Mouse (Mus musculus) frontal cortex, postnatal 10 days (tissue): ENCODE results near the gene Olfr272.
A peak's percentile ranks its signal among the peaks of the same experiment; 100 is the strongest.

Source experiments
- DNase-seq, 2 experiments: peaks; one replicate each; pipeline ENCODE4 v3.0.0; 2022; ENCODE audit warnings: low spot score in 2 of 2, mixed read lengths in 1 of 2

Gene Olfr272

GRCm38 (mm10) chr4:52919078-52919477 lies at the start of gene Olfr272:
Olfr272 (minus strand) TSS chr4:52919178.
- DNase-seq, result no peak

- no peak for DNase-seq
Observed at GRCm38 (mm10) chr4:52964247-52964646, 45.3 kb upstream of the Olfr272 start, which contains the start of gene Olfr270. Olfr270 (plus strand) TSS chr4:52964547.

- DNase-seq, result peak; percentile 22
Observed at GRCm38 (mm10) chr4:52958693-52959092, 39.7 kb upstream of the Olfr272 start.

GRCm38 (mm10) chr4:52949005-52949404 lies 30.0 kb upstream of the Olfr272 start:
- DNase-seq, result no peak

GRCm38 (mm10) chr4:52946665-52947064 lies 27.7 kb upstream of the Olfr272 start:
- DNase-seq, result no peak

- DNase-seq, result no peak
Observed at GRCm38 (mm10) chr4:52930480-52930879, 11.5 kb upstream of the Olfr272 start.

GRCm38 (mm10) chr4:52917311-52917688 lies 1.7 kb downstream of the Olfr272 start:
- no peak for DNase-seq

GRCm38 (mm10) chr4:52916659-52917310 lies 2.2 kb downstream of the Olfr272 start:
- DNase-seq, result no peak

GRCm38 (mm10) chr4:52912409-52912808 lies 6.6 kb downstream of the Olfr272 start:
- no peak for DNase-seq

GRCm38 (mm10) chr4:52909542-52909941 lies 9.4 kb downstream of the Olfr272 start:
- no peak for DNase-seq

- DNase-seq, result peak; percentile 7 to 8
Observed at GRCm38 (mm10) chr4:52864156-52864555, 54.8 kb downstream of the Olfr272 start.
